Mouse (Mus musculus): ENCODE data around the gene Pogk. TPM values are rescaled to one million over a fixed set of nuclear protein-coding genes. Genes with fewer than 3 reads are reported as not detected.
A peak's percentile ranks its signal among the peaks of the same experiment; 100 is the strongest.

Pogk gene
- polyA plus RNA-seq, 1 experiment from 2014 or later = 10.4 TPM

DNA sequence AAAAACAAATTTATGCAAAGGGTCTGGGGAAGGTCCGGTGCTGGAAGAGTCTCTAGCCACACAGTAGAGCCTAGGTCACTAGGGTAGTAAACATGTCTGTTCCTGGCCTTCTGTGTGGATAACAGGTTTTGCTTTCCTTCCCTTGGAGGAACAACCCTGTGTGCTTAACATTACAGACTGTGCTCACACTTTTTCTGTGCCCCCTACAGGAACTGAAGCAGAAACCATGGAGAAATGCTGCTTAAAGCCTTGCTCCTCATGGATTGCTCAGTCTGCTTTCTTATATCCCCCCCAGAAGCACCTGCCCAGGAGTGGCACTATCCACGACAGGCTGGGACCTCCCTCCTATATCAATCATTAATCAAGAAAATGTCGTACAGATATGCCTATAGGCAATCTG, 47.8 kb downstream of the Pogk start:
- WGBS = 49% methylated on average over 3 of the region's 3 CpGs
- Histone ChIP-seq H3K4me3 (ENCODE audit: low read length) (no peak overlapping the region), H3K9me3 (ENCODE audit: control insufficient read depth, low read length) (no peaks in the 10 kb centered on the region), H3K27me3 (ENCODE audit: control insufficient read depth, insufficient read depth, low read depth, low read length) (no peaks in the 10 kb centered on the region), H3K4me2 (ENCODE audit: low read depth, low read length) (no peak overlapping the region), H3K9ac (ENCODE audit: low read length) (no peak overlapping the region), H3K36me3 (ENCODE audit: control insufficient read depth, insufficient read depth, low read length) (no peaks in the 10 kb centered on the region), H3K27ac (ENCODE audit: low read length) (no peak overlapping the region; the same call in 1 of the 2 replicates), H3K4me1 (replicated peaks; ENCODE audit: control insufficient read depth, insufficient read depth, low read length) (no peaks in the 10 kb centered on the region)
- ATAC-seq (ENCODE audit: low read depth) = no peak

GRCm38 (mm10) chr1:166360896-166361295, 48.8 kb downstream of the Pogk start:
- Histone ChIP-seq H3K27me3 (ENCODE audit: control insufficient read depth, insufficient read depth, low read depth, low read length) (no peaks in the 10 kb centered on the region), H3K9ac (ENCODE audit: low read length) (no peak overlapping the region), H3K9me3 (ENCODE audit: control insufficient read depth, low read length) (no peaks in the 10 kb centered on the region), H3K36me3 (ENCODE audit: control insufficient read depth, insufficient read depth, low read length) (no peaks in the 10 kb centered on the region), H3K4me1 (replicated peaks; ENCODE audit: control insufficient read depth, insufficient read depth, low read length) (no peaks in the 10 kb centered on the region), H3K27ac (ENCODE audit: low read length) (no peak overlapping the region), H3K4me3 (ENCODE audit: low read length) (no peak overlapping the region), H3K4me2 (ENCODE audit: low read depth, low read length) (no peak overlapping the region)
- WGBS = 68% methylated on average over 5 of the region's 5 CpGs
- no peak for ATAC-seq (ENCODE audit: low read depth)

- whole genome bisulfite sequencing = 18% methylated on average over 14 of the region's 14 CpGs
- no peak overlapping the region for H3K4me2 ChIP-seq (ENCODE audit: low read depth, low read length)
- no peak overlapping the region for H3K9ac ChIP-seq (ENCODE audit: low read length)
- H3K4me3 ChIP-seq (ENCODE audit: low read length) = no peak overlapping the region
- peak; percentile 83 for ATAC-seq (ENCODE audit: low read depth)
- H3K27me3 ChIP-seq (ENCODE audit: control insufficient read depth, insufficient read depth, low read depth, low read length) = no peaks in the 10 kb centered on the region
- H3K36me3 ChIP-seq (ENCODE audit: control insufficient read depth, insufficient read depth, low read length) = no peaks in the 10 kb centered on the region
- H3K27ac ChIP-seq (ENCODE audit: low read length) = no peak overlapping the region
- H3K4me1 ChIP-seq (replicated peaks; ENCODE audit: control insufficient read depth, insufficient read depth, low read length) = no peaks in the 10 kb centered on the region
- no peaks in the 10 kb centered on the region for H3K9me3 ChIP-seq (ENCODE audit: control insufficient read depth, low read length)
Observed at GRCm38 (mm10) chr1:166360157-166360855, 49.4 kb downstream of the Pogk start.

DNA sequence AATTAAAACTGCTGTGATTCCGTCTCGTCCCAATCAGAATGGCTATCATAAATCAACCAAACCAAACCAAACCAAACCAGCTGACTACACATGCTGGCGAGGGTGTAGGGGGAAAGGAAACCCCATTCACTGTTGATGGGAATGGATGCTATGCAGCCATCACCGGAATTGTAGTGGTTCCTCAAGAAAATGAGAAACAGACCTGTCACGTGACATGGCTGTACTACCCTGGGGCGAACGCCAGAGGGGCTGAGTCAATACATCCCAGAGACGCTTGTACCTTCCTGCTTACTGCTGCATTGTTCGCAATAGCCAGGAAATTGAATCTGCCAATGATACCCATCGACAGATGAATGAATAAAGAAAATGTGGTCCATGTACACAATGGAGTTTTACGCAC, 59.9 kb downstream of the Pogk start:
- no peak overlapping the region for H3K4me3 ChIP-seq (ENCODE audit: low read length)
- 79% methylated on average over 11 of the region's 11 CpGs for WGBS
- H3K36me3 ChIP-seq (ENCODE audit: control insufficient read depth, insufficient read depth, low read length) = no peaks in the 10 kb centered on the region
- no peaks in the 10 kb centered on the region for H3K27me3 ChIP-seq (ENCODE audit: control insufficient read depth, insufficient read depth, low read depth, low read length)
- no peak for ATAC-seq (ENCODE audit: low read depth)
- no peak overlapping the region for H3K4me2 ChIP-seq (ENCODE audit: low read depth, low read length)
- no peak overlapping the region for H3K27ac ChIP-seq (ENCODE audit: low read length)
- H3K4me1 ChIP-seq (replicated peaks; ENCODE audit: control insufficient read depth, insufficient read depth, low read length) = no peaks in the 10 kb centered on the region
- no peak overlapping the region for H3K9ac ChIP-seq (ENCODE audit: low read length)
- no peaks in the 10 kb centered on the region for H3K9me3 ChIP-seq (ENCODE audit: control insufficient read depth, low read length)

DNA sequence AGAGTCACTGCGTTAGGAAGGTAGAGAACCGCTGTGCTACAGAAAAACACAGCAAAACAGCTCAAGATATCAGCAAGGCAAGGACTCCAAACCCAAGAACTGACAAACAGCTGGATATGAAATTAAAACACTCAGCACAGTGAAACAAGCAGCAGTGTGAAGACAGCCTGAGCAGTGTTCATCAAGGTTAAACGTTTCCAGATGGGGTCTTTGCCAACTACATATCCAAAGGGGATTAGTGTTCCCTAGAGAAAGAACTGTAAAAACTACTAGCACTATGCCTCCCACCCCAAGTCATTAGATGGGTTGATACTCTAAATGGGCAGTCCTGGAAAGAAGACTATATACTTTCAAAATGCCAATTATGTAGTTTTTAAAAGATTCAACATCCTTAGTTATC, 60.3 kb downstream of the Pogk start:
- no peak for ATAC-seq (ENCODE audit: low read depth)
- H3K36me3 ChIP-seq (ENCODE audit: control insufficient read depth, insufficient read depth, low read length) = no peaks in the 10 kb centered on the region
- no peaks in the 10 kb centered on the region for H3K9me3 ChIP-seq (ENCODE audit: control insufficient read depth, low read length)
- WGBS = 76% methylated on average over 3 of the region's 3 CpGs
- H3K4me1 ChIP-seq (replicated peaks; ENCODE audit: control insufficient read depth, insufficient read depth, low read length) = no peaks in the 10 kb centered on the region
- H3K9ac ChIP-seq (ENCODE audit: low read length) = no peak overlapping the region
- H3K27me3 ChIP-seq (ENCODE audit: control insufficient read depth, insufficient read depth, low read depth, low read length) = no peaks in the 10 kb centered on the region
- no peak overlapping the region for H3K27ac ChIP-seq (ENCODE audit: low read length)
- H3K4me3 ChIP-seq (ENCODE audit: low read length) = no peak overlapping the region
- H3K4me2 ChIP-seq (ENCODE audit: low read depth, low read length) = no peak overlapping the region

DNA sequence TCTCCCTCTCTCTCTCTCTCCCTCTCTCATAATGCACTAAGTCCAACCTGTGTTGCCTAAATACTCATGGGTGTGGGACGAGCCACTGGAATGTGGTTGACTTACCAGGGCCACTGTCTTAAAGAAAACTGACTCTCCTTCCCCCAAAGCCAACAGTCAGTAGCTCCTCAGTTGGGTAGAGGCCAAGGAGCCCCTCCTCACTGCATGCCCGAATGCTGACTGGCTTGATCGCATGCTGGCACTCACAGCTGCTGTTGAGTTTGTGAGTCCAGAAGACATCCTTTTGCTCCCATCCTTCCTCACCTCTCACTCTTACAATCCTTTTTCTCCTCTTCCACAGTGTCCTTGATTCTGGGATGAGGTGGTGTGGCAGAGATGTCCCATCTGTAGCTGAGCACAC, 62.8 kb downstream of the Pogk start:
- WGBS = 50% methylated on average over 3 of the region's 3 CpGs
- no peaks in the 10 kb centered on the region for H3K9me3 ChIP-seq (ENCODE audit: control insufficient read depth, low read length)
- no peaks in the 10 kb centered on the region for H3K27me3 ChIP-seq (ENCODE audit: control insufficient read depth, insufficient read depth, low read depth, low read length)
- H3K4me1 ChIP-seq (replicated peaks; ENCODE audit: control insufficient read depth, insufficient read depth, low read length) = no peaks in the 10 kb centered on the region
- no peak overlapping the region for H3K27ac ChIP-seq (ENCODE audit: low read length)
- H3K4me3 ChIP-seq (ENCODE audit: low read length) = no peak overlapping the region
- ATAC-seq (ENCODE audit: low read depth) = no peak
- H3K4me2 ChIP-seq (ENCODE audit: low read depth, low read length) = no peak overlapping the region
- no peaks in the 10 kb centered on the region for H3K36me3 ChIP-seq (ENCODE audit: control insufficient read depth, insufficient read depth, low read length)
- H3K9ac ChIP-seq (ENCODE audit: low read length) = no peak overlapping the region

DNA sequence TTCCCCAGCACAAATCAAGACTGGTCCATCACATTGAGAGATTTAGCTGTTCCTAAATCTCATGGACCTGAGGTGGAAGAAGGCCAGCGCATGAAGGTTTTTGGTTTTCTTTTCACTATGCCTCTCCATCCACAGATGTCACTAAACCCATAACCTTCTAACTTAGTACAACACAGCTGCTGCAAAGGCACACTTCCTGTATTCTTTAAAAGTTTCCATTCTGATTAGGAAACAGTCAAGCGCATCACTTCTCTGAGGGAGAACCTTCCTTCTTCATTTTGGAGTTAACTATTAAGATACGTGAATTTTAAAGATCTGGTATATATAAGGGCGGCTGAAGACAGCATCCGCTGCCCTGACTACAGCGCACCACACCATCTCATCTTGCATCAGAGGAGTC, 64.1 kb downstream of the Pogk start:
- Histone ChIP-seq H3K27me3 (ENCODE audit: control insufficient read depth, insufficient read depth, low read depth, low read length) (no peaks in the 10 kb centered on the region), H3K36me3 (ENCODE audit: control insufficient read depth, insufficient read depth, low read length) (no peaks in the 10 kb centered on the region), H3K4me3 (ENCODE audit: low read length) (no peak overlapping the region), H3K9me3 (ENCODE audit: control insufficient read depth, low read length) (no peaks in the 10 kb centered on the region), H3K9ac (ENCODE audit: low read length) (no peak overlapping the region), H3K4me2 (ENCODE audit: low read depth, low read length) (no peak overlapping the region), H3K27ac (ENCODE audit: low read length) (no peak overlapping the region), H3K4me1 (replicated peaks; ENCODE audit: control insufficient read depth, insufficient read depth, low read length) (no peaks in the 10 kb centered on the region)
- no peak for ATAC-seq (ENCODE audit: low read depth)
- 90% methylated on average over 6 of the region's 6 CpGs for WGBS

DNA sequence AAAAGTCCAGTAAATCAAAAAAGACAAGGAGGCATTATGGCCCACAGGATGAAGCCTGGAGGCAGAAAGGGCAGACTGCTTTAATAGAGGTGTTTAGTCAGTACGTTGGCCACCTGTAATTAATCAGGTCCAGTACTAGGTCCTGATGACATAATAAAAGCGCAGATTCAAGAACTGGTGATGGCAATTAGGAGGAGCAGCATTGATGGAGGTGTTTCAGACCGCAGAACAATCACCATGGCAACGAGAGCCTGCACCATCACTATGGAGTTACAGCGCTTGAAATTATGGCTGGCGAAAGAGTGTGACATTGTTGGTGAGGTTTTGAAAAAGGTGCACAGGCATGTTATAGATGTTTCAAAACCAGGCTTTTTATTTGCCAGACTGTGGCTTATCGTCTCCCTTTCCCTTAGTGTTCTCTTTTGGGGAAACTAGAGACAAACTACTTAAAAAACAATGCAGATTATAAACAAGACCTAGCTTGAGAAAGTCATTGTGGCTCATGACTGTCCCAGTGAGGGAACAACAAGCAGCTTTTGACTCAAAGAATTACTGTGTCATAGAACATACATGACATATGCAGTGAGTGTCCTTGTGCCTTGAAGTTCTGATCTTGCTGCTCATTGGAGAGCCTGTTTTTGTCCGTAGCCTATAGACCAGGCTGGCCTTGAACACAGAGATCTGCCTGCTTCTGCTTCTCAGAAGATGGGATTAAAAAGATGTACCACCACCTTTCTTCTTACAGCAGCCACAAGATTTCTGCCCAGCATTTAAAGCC, 65.2 kb downstream of the Pogk start:
- H3K27me3 ChIP-seq (ENCODE audit: control insufficient read depth, insufficient read depth, low read depth, low read length) = no peaks in the 10 kb centered on the region
- no peaks in the 10 kb centered on the region for H3K4me1 ChIP-seq (replicated peaks; ENCODE audit: control insufficient read depth, insufficient read depth, low read length)
- no peak for ATAC-seq (ENCODE audit: low read depth)
- H3K27ac ChIP-seq (ENCODE audit: low read length) = no peak overlapping the region
- H3K9me3 ChIP-seq (ENCODE audit: control insufficient read depth, low read length) = no peaks in the 10 kb centered on the region
- 79% methylated on average over 8 of the region's 8 CpGs for WGBS
- H3K4me3 ChIP-seq (ENCODE audit: low read length) = no peak overlapping the region
- H3K4me2 ChIP-seq (ENCODE audit: low read depth, low read length) = no peak overlapping the region
- H3K9ac ChIP-seq (ENCODE audit: low read length) = no peak overlapping the region
- no peaks in the 10 kb centered on the region for H3K36me3 ChIP-seq (ENCODE audit: control insufficient read depth, insufficient read depth, low read length)

DNA sequence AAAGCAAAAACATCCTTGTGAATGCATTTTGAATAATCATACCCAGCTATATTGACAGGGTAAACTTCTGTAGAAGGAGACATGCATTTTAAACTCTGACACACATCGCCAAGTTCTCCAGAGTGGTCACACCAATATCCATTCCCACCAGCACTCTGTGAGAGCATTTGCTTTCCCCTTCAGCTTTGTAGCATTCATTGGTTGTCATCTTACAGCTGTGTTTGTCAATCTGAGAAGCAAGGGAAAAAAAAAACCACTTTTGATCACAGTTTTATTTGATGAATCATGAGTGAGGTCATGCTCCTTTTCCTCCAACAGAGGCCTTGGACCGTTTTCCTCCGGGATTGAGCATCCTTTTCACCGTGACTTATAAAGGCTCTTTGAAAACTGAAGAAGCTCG, 66.1 kb downstream of the Pogk start:
- no peak overlapping the region for H3K4me3 ChIP-seq (ENCODE audit: low read length)
- 52% methylated on average over 5 of the region's 5 CpGs for WGBS
- no peak overlapping the region for H3K9ac ChIP-seq (ENCODE audit: low read length)
- H3K27ac ChIP-seq (ENCODE audit: low read length) = no peak overlapping the region
- H3K9me3 ChIP-seq (ENCODE audit: control insufficient read depth, low read length) = no peaks in the 10 kb centered on the region
- H3K27me3 ChIP-seq (ENCODE audit: control insufficient read depth, insufficient read depth, low read depth, low read length) = no peaks in the 10 kb centered on the region
- H3K36me3 ChIP-seq (ENCODE audit: control insufficient read depth, insufficient read depth, low read length) = no peaks in the 10 kb centered on the region
- H3K4me1 ChIP-seq (replicated peaks; ENCODE audit: control insufficient read depth, insufficient read depth, low read length) = no peaks in the 10 kb centered on the region
- no peak overlapping the region for H3K4me2 ChIP-seq (ENCODE audit: low read depth, low read length)
- ATAC-seq (ENCODE audit: low read depth) = no peak
